Mouse (Mus musculus) cerebellum, adult 9-10 months (tissue): ENCODE data around the gene Gse1.

ENCODE experiments used
- DNase-seq: peaks from one replicate; pipeline ENCODE4 v3.0.0; 2022

Gse1 gene

DNA sequence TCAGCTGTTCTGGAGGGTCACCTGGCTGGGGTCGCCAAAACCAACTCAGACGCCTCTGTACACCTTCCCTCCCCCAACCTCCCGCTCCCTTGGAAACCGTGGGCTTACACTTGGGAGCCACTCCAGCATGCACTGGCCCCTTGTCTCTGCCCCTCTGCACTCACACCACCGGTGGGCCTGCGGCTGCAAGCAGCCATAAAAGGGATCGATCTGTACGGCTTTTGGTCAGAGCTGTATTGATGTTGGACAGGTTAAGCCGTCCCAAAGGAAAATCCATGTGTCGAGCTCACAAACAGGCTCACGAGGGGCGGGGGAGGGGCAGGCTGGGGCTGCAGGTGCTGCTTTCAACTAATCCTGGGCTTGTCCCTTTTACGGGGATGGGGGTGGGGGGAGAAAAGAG lies 314.7 kb downstream of the Gse1 start:
- peak; percentile 49 for DNase-seq

DNA sequence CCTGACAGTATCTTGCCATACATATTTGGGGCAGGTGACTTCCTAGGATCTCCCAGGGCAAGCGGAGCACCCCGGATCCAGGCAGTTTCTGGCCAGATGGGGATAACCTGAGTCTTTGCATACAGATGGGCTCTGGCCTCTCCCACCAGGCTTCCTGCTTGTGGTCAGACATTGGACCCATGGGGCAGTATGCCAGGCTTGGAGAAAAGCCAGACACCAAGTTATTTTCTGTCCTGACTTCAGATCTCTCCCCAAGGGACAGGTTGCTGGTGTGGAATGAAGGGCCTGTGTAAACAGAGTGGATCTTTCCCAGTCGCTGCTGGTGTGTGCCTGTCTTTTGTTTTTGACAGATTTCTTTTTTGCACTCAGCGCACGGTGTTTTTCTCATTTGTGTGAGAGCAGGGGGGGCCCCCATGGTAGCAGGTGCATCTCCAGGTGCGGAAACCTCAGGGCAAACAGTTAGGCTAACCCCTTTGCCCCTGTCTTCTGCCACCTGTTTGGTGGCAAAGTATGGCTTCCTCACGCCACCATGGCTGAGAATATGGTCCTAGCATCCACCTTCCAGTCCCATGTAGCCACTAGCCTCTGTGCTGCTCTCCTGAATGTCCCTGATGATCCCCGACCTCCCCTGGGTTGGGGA lies 315.3 kb downstream of the Gse1 start:
- DNase-seq: peak; percentile 73

DNA sequence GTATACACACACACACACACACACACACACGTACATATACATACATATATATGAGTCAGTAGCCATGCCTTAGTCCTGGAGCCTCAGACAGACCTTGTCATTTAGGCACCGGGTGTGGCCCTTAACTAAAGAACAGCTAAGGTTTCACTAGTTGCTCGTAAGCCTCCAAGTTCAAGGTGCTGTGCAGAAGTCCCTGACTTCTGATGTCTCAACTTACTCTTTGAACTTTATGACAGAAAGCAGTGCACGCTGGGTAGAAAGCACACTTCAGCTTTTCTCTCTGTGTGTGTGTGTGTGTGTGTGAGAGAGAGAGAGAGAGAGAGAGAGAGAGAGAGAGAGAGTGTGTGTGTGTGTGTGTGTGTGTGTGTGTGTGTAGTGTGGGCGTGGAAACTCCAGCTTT lies 315.9 kb downstream of the Gse1 start:
- no peak for DNase-seq

DNA sequence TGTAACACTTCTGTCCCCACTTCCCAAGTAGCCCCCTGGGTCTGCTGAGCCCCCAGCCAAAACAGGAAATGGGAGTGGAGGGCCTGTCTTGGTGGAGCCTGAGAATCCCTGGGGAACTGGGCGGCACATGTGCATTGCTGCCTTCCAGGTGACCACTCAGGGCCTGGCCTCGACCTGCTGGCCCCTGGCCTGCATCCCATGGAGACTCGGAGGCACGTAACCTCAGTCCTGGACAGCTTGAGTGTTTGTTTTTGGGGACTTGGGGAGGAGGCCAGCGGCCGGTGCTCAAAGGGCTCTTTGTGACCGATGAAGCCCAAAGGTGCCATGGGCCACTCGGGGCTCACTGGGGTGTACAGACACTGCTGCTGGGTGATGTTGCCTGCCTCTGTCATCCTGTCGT lies 319.3 kb downstream of the Gse1 start:
- peak; percentile 57 for DNase-seq

DNA sequence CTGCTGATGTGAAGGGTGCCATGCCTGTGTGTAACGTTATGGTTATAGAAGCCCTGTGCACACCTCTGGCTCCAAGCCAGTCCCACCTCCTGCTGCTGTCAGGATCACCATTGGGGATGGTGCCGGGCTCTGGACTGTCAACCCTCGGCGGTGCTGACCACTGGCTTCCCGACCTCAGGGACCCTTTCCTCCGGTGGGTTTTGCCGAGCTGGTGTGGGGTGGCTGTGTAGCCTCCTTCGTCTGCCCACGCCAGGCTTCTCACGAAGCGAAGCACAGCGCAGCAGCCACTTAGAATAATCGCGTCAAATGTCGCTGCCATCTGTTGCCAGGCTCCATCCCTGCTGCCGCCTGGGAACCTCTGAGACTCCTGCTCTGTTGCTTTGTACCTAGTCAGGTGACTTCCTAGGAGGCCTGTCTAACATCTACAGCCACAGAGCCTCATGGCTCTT lies 320.1 kb downstream of the Gse1 start:
- peak; percentile 84 for DNase-seq

DNA sequence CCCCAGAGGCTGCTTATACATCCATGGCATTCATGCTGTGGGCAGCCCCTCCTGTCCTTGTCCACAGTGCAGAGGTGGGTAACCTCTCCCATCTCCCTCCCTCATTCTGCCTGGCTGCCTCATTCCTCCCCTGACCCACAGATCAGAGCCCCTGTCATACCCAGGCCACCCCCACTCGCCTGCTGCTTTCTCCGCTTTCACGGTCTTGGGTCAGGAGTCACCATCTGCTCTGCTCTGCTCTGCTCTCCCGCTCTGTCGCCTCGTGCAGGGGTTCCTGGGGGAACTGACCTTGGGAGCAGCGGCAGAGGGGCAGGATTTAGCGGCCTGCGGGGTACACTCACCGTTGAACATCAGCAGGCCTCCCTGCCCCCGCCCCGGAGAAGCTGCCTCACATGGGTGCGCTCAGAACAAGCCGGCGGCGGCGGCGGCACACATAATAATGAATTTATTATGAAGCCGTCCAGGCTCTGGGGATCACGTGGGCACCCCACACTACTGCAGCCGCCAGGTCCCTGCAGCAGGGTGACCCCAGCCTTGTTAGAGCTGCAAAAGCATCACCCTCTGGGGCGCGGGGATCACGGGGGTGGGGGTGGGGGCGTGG lies 321.2 kb downstream of the Gse1 start:
- peak; percentile 75 for DNase-seq

DNA sequence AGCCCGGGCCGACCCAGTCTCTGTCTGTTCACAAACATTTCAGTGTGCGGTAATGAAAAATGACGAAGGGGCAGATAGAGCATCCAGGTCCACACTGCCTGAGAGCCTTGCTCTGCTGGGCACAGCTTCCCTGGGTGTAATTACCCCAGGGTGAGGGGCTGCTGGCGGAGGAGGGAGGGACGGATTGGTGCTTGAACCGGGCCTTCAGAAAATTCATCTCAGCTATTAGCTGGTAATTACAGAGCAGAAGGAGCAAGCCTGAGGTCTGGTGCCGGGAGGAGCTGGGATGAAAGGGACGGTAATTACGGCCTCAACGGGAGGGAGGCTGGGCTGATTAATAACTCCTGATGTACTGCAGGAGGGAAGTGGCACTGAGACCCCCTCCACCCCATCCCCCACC lies 321.7 kb downstream of the Gse1 start:
- DNase-seq: no peak

DNA sequence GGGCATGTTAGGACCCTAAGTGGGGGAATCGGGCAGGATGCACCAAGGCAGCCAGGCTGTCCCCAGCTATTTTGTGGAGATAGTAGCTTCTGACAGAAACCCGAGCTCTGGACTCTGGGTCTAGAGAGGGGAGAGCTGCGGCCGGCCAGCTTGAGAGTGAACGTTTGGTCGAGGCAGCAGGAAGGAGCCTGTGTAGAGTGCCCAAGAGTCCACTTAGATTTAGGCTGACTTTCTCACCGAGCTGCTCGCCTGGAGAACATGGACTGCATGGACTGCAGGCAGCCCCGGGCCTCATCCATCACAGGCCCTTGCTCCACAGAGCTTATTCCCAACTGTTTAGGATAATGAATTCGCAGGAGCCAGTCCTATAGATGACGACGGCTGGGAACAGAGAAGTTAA lies 322.2 kb downstream of the Gse1 start:
- DNase-seq: no peak

DNA sequence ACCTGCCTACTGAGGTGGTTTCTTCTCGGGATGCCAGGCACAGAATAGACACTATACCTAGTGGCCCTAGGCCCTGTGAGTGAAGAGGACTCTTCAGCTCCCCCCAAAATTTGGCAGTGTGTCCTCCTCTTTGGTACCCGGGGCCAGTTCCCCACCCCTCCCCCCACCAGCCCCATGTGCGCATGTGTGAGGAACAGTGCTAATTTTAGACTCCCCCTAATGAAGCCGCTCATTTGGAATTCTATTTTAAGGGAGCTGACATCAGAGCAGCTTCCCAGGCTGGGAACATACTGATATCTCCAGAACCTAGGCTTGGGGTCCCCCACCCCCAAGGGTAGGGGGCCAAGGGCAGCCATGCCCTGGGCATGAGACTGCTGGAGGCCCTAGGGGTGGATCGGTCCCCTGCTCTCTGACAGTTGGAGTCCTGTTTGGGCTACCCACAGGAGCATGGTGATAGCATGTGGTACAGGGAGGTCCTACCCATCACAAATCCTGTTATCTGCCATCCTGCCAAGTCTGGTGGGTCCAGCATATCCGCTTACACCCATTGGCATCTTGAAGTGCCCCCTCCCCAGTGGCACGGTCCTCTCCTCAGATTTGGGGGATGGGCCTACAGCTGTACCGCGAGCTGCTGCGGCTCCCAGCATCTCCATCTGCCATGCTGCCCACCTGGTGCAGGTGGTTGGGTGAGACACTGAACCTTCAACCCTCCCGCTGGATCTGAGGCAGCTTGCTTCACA lies 322.9 kb downstream of the Gse1 start:
- DNase-seq: peak; percentile 82

DNA sequence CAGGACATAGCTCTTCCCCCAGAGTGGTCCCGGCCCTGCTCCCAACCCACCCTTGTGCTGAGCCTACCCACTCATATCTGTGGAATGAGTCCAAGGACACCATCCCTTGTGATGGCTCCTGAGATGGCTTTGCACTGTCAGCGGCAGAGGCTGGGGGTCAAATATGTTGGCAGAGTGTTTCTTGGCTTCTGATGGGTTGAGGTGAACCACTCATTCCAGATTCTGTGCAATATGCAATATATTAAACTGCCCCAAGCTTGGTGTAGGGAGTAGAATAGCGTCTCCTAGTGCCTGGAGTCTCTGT lies 323.4 kb downstream of the Gse1 start:
- DNase-seq: no peak

DNA sequence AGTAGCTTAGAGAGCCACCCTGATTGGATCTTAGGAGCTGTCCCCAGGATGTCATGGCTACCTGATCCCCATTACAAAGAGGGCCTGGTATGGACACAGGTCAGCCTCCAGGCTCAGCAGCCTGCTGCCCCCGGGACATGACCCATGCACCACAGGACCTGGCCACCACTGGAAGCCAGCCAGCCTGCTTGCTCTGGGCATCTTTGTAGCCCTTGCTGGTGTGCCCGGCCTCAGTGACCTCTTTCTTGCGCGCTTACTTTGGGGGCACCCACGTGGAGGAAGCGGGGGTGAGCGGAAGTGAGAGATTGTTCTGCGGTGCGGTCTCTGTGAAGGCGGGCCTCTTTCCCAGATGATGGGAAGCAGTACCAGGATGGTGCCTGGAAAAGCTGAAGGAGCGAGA lies 324.3 kb downstream of the Gse1 start:
- peak; percentile 72 for DNase-seq

DNA sequence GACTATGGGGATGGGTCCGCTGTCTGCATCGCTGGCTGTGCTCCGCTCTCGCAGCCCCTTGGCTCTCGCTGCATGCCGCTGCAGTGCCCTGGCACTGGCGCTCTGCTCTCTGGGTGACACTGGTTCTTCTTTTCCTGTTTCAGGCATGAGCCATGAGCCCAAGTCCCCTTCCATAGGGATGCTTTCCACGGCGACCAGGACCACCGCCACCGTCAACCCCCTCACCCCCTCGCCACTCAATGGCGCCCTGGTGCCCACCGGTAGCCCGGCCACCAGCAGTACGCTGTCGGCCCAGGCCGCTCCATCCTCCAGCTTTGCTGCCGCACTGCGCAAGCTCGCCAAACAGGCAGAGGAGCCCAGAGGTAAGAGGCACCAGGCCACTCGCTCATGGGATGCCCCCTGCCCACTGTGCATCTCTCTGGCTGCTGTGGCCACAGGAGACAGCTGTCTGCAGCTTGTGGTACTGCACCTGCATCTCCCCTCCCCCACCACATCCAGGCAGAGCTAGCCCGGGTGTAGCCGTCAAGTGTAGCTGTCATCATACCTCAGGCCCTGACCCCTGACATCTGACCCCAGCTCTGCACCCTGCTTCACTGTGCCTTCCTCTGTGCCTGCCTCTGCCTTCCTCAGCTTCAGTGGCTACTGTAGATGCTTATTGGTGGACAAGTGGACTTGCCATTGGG lies 325.3 kb downstream of the Gse1 start:
- no peak for DNase-seq

DNA sequence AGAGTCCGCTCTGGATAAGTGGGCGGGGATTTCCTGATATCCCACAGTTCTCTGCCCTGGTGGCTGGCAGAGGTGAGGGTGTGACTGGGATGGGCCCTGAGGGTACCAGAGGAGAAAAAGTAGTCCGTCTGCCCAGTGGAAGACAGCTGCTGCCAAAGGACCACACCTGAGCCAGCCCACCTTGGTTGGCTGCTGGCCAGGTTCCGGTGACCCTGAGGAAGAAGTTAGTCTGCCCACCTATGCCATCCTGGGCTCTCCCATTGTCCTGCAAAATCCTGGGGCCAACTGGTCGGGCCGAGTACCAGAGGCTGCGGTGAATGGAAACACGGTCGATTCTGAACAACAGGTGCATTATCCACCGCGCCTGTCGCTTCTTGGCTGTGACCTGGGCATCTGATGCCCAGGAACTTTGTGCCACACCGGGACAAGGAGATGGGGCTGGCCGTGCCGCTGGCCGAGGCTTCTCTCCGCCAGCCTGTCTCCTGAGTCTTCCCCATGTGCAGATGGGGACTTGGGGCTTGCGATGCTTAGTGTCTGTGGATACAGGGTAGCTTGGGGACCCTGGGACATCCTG lies 326.3 kb downstream of the Gse1 start:
- no peak for DNase-seq

DNA sequence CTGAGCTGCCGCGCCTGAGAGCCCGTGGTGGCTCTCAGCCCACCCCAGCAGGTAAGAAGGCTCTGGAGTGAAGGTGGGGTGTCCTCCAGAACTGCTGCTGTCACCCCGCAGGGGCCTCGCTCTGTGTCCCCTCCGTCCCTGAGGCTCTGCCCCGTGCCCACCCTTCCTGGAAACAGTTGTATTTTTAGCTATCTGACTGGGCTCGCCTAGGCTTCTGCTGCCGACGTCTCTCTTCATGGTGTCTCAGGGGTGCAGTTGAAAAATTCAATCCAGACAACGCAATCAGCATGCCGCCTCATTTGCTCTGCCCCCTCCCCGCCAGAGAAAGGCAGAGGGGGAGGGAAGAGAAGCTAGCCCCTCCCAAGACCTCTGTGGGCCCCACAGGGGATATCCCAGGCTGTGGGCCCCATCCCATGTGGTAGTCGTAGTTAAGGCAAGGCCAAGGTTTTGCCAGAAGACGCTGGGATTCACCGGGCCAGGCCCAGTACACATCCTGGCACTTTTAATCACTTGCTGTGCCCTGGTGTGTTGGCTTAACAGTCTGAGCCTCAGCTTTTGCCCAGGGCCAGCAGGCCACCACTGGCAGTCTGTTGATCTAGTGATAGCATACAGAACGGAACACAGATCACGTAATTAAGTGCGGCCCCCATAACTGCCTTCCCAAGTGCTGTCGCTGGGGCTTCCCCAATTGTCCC lies 328.1 kb downstream of the Gse1 start:
- DNase-seq: no peak

DNA sequence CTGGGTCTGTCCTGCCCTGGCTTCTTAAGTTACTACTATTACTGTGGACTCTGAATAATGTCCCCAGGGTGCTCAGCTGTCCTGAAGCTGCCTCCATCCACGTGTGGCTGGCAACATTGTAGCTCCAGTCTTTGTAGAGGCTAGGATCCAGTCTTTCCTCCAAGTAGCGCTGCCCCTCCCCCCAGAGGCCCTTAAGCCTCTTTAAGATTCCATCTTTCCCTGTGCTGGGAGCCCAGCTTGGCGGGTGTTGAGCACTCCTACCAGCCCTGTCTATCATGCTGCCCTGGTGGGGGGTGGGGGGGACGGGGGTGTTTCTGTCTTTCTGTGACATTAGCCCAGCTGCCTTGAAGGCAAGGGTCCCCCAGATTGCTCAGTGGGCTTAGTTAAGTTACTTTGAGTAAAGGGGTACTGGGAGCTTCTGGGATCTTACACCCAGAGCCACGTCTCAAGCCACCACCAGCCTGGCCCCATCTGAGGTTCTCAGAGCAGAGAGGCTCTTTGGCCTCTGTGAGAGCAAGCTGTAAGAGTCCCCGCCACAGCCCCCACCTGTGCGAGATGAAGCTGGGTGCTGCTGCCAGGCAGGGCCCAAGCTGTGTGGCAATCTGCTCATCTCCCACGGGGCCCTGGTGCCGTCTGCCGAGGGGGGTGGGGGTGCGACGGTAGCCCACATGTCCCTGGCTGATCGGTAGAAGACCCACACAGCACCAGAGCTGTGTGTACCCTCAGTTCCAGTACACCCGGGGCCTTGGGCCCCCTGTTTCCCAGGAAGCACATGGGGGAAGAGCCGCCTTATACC lies 329.1 kb downstream of the Gse1 start:
- peak; percentile 78 for DNase-seq

DNA sequence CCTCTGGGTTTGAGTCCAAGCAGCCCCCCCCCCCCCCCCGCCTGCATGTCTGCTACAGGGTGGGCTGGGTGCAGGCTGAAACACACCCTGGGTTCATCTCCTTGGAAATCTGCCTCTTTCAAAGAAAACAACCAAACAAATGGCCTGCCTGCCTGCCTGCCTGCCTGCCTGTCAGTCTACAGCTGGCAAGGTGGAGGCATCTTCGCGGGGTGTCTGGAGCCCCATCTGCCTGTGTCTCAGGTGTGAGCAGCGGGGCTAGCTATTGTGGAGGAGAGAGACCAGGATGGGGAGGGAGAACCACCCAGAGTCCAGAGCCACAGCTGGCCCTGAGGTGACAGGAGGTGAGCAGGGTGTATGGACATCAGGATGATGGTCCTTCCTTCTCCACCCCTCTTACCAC lies 329.9 kb downstream of the Gse1 start:
- no peak for DNase-seq

DNA sequence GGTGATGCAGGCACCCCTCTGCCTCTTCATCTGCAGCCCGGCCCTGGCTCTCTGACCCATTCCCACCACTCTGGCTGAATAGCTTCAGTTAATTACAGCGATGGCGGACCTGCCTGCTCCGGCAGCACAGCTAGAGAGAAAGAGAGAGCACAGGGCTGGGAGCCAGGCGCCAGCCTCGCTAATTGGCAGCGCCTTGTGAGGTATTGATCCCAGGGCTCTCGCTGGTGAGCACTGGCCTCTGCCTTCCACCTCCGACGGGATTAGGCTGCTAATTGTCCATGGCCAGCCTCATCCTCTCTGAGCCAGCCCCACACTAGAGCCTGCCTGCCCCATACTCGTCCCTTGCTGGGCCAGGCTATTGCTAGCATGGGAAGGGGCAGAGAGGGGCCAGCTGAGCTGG lies 331.4 kb downstream of the Gse1 start:
- no peak for DNase-seq

DNA sequence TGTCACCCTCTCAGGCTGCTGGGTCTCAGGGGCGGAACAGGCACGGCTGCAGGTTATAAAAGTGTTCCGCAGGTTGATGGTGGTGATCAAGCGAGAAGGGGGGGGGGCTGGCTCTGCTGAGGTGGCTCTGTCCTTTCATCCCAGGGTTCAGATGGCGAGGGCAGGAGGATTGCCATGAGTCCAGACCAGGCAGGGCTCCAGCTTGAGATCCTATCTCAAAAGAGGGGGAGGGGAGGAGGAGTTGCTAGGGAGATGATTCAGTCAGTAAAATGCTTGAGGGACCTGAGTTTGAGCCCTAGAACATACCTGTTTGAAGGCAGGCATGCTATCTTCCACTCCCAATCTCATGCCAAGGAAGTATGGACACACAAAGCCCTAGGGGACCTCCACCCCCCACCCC lies 332.3 kb downstream of the Gse1 start:
- DNase-seq: no peak

DNA sequence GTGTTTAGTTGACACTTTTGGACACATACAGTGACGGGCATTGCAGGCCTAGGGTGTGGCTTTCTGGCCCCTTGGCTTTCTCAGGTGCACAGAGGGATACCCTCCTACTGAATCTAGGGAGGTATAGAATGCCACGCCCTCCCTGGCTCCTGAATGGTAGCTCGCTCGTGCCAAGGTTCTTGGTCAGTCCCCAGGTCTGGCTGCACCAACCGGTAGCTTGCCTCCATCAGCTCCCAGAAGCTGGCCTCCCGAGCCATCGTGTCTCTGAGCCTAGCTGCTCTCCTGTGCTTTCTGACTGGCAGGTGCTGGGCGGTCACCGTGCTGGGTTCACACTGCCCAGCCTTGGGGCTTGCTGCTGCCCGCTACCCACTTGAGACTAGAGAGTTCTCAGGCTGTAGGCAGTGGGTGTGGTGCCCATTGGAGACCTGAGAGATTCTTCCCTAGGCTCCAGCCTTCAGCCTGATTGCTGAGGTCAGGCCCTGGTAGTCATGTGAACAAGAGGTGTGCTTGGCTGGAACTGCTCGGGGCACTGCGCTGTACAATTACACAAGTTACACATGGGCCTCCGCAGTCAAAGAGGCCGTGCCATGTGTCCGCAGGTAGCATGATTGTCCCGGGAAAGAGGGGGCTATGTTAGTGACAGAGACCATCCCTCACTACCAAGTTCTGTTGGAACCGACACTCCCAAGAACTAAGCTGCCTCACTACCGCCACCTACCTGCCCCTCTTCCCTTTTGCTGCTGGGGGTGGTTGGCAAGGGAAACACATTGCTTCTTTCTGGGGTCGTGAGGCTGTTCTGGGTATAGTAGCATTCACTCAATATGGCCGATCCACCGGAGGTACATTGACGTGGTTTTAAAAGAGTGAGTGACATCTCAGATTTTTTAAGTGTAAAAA lies 333.5 kb downstream of the Gse1 start:
- no peak for DNase-seq

DNA sequence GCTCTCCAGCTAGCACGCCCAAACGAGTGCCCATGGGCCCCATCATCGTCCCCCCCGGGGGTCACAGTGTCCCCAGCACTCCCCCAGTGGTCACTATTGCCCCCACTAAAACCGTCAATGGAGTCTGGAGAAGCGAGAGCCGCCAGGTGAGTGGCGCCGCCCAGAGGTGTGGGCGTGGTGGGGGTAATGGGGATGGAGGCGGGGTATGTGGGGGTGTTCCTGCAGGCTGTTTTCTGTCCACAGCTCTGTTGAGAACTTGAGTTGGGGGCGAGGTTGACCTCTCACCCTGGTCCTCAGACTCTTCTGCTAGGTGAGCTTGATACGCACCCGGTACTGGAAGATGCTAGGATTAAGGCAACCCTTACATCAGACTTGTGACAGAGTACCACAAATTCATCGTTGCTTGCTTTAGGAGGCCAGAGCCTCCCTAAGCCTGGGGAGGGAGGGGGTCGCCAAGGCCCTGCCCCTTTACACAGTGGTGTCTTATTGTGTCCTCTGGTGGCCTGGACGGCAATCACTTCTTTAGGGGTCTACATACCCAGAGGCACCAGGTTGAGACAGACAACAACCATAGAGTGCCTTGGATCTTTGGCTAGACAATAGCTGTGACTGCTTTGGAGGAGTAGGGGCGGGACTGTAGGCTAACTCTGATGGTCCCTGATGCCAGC lies 334.6 kb downstream of the Gse1 start:
- no peak for DNase-seq

DNA sequence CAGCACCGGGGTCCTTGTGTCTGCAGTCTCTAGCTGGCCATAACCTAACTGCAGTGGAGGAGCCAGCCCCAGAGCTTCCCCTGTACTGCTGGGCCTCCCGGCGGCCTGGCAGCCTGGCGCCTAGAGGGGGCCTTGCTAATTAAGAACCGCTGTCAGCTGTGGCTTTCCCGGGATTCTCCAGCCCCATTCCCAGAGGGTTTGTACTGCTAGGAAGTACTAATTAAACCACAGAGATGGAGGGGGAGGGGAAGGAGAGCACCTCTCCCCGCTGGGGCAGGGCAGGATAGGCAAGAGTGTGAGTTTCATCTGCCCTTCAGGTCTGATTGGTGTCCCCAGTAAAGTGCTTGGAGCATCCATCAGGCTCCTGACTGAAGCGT lies 335.1 kb downstream of the Gse1 start:
- no peak for DNase-seq
